Mouse (Mus musculus) layer of hippocampus, postnatal 10 days (tissue): Measurements from ENCODE around the gene Tjp3. TPM values are rescaled to one million over a fixed set of nuclear protein-coding genes. Genes with fewer than 3 reads are reported as not detected.
"Not testable (repeated sequence)": the region's sequence is repeated elsewhere in the genome, so short reads cannot be mapped to it uniquely, and the experiment has no call there.

Experiments
- DNase-seq, 2 experiments: peaks; one replicate each; pipeline ENCODE4 v3.0.0; 2021; ENCODE audit warnings: low spot score in 2 of 2
- microRNA-seq, 2 experiments: library from miRNA; unstranded; fragments of <30 nt; microRNA quantifications; one replicate each; pipeline ENCODE4 v1.2.0; 2021
- total RNA-seq, 2 experiments: library from RNA; stranded (reverse); gene quantifications; 2 replicates each; pipeline ENCODE4 v1.2.3; 2021

The Tjp3 gene
- total RNA-seq, 2 experiments from 2014 or later = 1.4 to 2.3 TPM

- no peak for DNase-seq
Observed at GRCm38 (mm10) chr10:81236471-81237268, 54.7 kb downstream of the Tjp3 start.

DNA sequence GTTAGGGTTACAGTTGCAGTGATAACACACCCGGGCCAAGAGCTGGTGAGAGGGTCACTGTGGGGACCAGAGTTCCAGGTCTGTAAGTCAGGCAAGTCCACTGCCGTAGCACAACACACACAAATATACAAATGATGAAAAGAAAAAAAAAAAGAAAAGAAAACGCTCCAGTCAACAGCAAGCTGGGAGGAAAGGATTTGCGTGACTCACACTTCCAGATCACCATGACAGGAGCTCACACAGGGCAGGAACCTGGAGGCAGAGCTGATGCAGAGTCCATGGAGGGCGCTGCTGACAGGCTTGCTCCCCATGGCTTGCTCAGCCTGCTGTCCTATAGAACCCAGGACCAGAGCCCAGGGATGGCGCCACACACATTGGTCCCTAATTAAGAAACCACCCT is 57.2 kb downstream of the Tjp3 start:
- no peak for DNase-seq

DNA sequence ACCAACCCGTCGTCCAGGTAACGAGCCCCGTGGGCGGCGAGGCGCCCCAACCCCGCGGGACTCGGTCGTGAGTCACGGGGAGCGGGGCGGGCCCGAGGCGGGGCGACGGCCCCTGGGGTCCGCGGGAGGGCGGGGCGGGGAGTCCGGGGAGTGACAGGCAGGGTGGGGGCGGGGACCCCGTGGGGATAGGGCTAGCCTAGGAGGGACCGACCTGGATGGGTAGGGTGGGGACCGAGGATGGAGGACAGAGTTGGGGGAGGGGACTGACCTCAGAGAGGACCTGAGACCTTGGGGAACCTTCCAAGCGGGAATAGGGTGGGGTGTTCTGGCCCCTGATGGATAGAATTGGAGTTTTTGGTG is 58.2 kb downstream of the Tjp3 start:
- DNase-seq = no peak

DNA sequence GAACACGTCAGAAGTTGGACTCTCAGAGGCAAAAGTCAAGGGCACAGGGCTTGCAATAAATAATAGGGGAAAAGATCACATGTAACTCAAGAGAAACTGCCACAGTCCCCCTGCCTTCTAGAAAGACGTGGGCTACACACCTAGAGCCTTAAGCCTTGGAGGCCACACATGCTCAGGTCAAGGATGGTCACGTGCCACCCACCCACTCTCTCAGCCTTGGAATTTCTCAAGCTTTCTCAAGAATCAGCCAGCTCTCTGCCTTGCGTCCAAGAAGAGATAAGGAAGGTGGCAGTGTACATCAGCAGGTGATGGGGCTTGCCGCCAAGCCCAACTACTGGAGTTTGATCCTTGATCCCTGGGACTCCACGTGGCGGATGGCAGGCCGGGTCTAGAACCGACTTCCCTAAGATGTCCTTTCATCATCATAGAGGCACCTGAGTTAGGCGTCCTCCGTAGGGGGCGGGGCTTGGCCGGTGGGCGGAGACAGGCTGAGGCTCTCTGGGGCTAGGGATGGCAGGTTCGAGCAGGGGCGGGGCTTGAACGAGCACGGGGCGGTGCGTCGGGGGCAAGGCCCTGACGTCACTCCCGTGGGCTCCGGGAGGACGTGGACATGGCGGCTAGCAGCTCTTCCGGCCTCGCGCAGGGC is 58.7 kb downstream of the Tjp3 start, which contains the start of gene Zfr2:
Gene Zfr2, plus strand, starts transcription at position 576 of the 646 bp plus-strand sequence.
- DNase-seq = peak; percentile 90 to 95

DNA sequence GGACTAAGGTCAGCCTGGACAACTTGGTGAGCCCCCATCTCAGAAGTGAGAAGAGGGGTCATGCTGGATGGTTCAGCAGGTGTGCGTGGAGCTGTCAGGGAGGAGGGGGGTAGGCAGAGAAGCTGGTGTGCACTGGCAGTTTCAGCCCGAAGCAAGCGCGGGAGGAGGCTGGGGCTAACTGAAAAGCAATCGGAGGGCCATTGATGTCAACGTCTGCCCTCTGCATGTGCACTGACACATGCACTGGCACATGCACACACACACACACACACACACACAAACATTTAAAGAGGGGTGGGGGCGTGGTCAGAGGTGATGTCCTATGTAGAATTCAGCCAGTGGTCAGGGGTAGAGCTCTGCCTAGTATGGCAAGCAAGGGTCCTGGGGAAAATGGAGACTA is 59.9 kb downstream of the Tjp3 start:
- no peak for DNase-seq

- DNase-seq = peak; percentile 72 to 80
Observed at GRCm38 (mm10) chr10:81230438-81231332, 60.7 kb downstream of the Tjp3 start, which contains the start of gene Atcay. Gene Atcay, minus strand, starts transcription at chr10:81230833.

DNA sequence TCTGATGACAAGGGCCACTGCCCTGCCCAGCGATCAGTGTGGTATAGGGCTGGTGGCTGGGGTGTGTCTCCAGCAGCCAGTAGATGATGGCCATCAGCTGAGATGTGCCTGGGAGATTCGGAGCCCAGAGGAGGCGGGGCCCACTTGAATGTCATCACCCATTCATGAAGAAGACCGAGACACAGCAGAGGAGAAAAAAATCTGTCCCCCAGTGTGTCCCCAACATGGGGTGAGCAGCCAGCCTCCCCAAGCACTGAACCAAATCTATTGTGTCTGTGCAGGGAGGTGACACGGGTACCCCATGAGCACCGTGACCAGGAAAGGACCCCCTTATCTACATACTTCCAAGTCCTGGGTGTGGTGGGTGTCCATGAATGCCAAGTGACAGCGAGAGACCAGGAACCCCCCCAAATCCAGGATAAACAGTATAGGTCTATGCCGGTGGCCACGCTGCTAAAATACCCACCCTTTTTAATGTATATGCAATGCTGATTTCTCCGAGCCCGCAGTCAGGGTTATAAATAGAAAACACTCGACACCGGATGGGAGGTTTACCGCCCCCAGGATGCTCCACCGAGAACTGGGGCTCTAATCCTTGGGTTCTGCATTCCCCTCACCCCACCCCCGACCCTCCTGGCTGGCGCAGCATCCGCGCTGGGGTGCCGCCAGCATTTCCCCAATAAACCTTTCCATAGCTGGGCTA is 61.5 kb downstream of the Tjp3 start:
- DNase-seq = no peak

GRCm38 (mm10) chr10:81223731-81224130 is 67.7 kb downstream of the Tjp3 start:
- DNase-seq = not testable (repeated sequence)

Small RNA genes within 50 kb of the gene (microRNA-seq; reads per million reads assigned to microRNA genes)
- 39.1 to 42.3 reads per million in 2 experiments for gene Mir3057

Other genes starting within 250 kb of the Tjp3 start
- gene Sgta, start 231.4 kb downstream of the Tjp3 start, total RNA-seq = 100 to 1,000 TPM; 176 to 186 TPM
- gene Thop1, start 221.5 kb downstream of the Tjp3 start, total RNA-seq = 10 to 100 TPM; 56.3 to 57.6 TPM
- under 1 TPM; 0.41 to 0.45 TPM for gene Creb3l3, start 192.7 kb downstream of the Tjp3 start, total RNA-seq
- gene Map2k2, start 185.7 kb downstream of the Tjp3 start, total RNA-seq = 100 to 1,000 TPM; 139 to 150 TPM
- 10 to 100 TPM; 38.4 to 45.2 TPM for gene Zbtb7a, start 156.4 kb downstream of the Tjp3 start, total RNA-seq
- gene Pias4, start 123.7 kb downstream of the Tjp3 start, total RNA-seq = 10 to 100 TPM; 26.7 to 29.7 TPM
- gene Eef2, start 115.0 kb downstream of the Tjp3 start, total RNA-seq = 1,000 to 10,000 TPM; 1,075 to 1,131 TPM
- gene Dapk3, start 108.6 kb downstream of the Tjp3 start, total RNA-seq = 10 to 100 TPM; 66.1 to 67.9 TPM
- gene 4930442H23Rik, start 107.7 kb downstream of the Tjp3 start, total RNA-seq = not detected
- under 1 TPM in 1 of 2 experiments, not detected in 1; 0.18 TPM for gene Nmrk2, start 89.5 kb downstream of the Tjp3 start, total RNA-seq
- 100 to 1,000 TPM; 170 to 177 TPM for gene Atcay, start 60.7 kb downstream of the Tjp3 start, total RNA-seq
- 10 to 100 TPM; 58.0 to 66.8 TPM for gene Zfr2, start 58.4 kb downstream of the Tjp3 start, total RNA-seq
- 100 to 1,000 TPM; 222 to 266 TPM for gene Matk, start 38.6 kb downstream of the Tjp3 start, total RNA-seq
- gene Mrpl54, start 24.6 kb downstream of the Tjp3 start, total RNA-seq = 10 to 100 TPM; 36.1 to 42.5 TPM
- 10 to 100 TPM; 31.3 to 37.4 TPM for gene Apba3, start 24.6 kb downstream of the Tjp3 start, total RNA-seq
- 100 to 1,000 TPM; 305 to 311 TPM for gene Pip5k1c, start 1.4 kb upstream of the Tjp3 start, total RNA-seq
- gene Cactin, start 29.5 kb upstream of the Tjp3 start, total RNA-seq = 10 to 100 TPM; 24.7 to 25.6 TPM
- 1 to 10 TPM; 1.9 to 2.9 TPM for gene Tbxa2r, start 37.1 kb upstream of the Tjp3 start, total RNA-seq
- 1 to 10 TPM in 1 of 2 experiments, under 1 TPM in 1; 0.94 to 1.2 TPM for gene Gipc3, start 51.7 kb upstream of the Tjp3 start, total RNA-seq
- 10 to 100 TPM; 25.1 to 30.9 TPM for gene Hmg20b, start 58.9 kb upstream of the Tjp3 start, total RNA-seq
- gene Mfsd12, start 65.9 kb upstream of the Tjp3 start, total RNA-seq = 10 to 100 TPM; 37.0 to 40.8 TPM
- under 1 TPM; 0.57 to 0.74 TPM for gene 4930404N11Rik, start 74.2 kb upstream of the Tjp3 start, total RNA-seq
- gene Fzr1, start 86.9 kb upstream of the Tjp3 start, total RNA-seq = 10 to 100 TPM; 81.2 to 85.2 TPM
- 10 to 100 TPM; 72.0 to 77.3 TPM for gene Dohh, start 92.8 kb upstream of the Tjp3 start, total RNA-seq
- 1 to 10 TPM; 2.3 to 4.5 TPM for gene Gm48551, start 92.9 kb upstream of the Tjp3 start, total RNA-seq
- gene Gm48552, start 97.4 kb upstream of the Tjp3 start, total RNA-seq = 1 to 10 TPM; 1.1 to 3.5 TPM
- 1 to 10 TPM; 2.6 to 3.0 TPM for gene Smim24, start 101.5 kb upstream of the Tjp3 start, total RNA-seq
- 10 to 100 TPM; 51.2 to 55.8 TPM for gene Nfic, start 164.1 kb upstream of the Tjp3 start, total RNA-seq
- gene Celf5, start 191.1 kb upstream of the Tjp3 start, total RNA-seq = 100 to 1,000 TPM; 259 to 261 TPM
- gene Ncln, start 204.8 kb upstream of the Tjp3 start, total RNA-seq = 100 to 1,000 TPM in 1 of 2 experiments, 10 to 100 TPM in 1; 89.3 to 116 TPM
- gene S1pr4, start 208.6 kb upstream of the Tjp3 start, total RNA-seq = under 1 TPM in 1 of 2 experiments, not detected in 1; 0.30 TPM
- 1 to 10 TPM; 1.9 to 3.2 TPM for gene Gna15, start 232.6 kb upstream of the Tjp3 start, total RNA-seq